Mouse (Mus musculus) adrenal gland (tissue): ENCODE measurements at regions not wholly inside any gene's neighbourhood (a gene's known extent, or its start where the extent isn't known, plus 50 kb on each side); places are given as distances from the start of the nearest gene placed in this dataset.

Source experiments
- intact Hi-C: fragments of 180-260 bp; cut with DNase I; formaldehyde crosslinking; loops from one replicate; pipeline ENCODE4 v1.15.1; 2025

DNA sequence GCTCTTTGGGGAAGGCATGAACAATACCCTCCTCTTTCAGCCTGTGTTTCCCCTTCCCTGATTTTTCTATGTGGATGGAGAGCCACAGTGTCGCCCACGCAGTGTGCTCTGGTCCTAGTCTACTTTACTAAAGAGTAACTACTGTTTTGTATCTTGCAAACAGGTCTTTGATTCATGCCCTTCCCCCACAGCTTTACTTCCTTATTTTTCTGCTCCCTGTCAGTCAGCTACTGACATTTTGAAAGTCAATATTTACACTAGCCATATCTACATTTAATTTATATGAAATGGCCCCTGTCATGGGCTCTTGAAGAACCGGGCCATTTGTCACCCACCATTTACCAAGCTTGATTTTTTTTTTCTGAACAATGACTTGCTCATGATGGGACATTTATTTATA is 168.7 kb upstream of the Stt3b start:
- intact Hi-C loops: no loop called here

DNA sequence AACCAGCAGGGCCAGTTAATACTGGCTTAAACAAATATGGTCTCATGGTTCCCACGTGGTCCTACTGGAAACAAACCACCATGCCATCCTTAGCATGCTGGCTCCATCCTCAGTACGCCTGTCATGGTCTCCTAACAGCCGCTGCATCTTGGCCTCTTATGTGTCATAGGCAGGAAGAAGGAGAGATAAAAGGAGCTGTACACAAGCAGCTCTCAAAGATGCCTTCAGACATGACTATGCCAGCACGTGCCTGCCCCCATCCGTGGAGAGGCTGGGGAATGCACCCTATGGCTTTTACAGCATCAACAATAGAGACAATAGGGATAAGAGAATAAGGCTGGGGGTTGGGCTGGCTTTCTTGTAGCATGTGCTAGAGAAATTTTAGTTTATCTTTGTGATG is 171.0 kb upstream of the Stt3b start:
- intact Hi-C loops: no loop called here

DNA sequence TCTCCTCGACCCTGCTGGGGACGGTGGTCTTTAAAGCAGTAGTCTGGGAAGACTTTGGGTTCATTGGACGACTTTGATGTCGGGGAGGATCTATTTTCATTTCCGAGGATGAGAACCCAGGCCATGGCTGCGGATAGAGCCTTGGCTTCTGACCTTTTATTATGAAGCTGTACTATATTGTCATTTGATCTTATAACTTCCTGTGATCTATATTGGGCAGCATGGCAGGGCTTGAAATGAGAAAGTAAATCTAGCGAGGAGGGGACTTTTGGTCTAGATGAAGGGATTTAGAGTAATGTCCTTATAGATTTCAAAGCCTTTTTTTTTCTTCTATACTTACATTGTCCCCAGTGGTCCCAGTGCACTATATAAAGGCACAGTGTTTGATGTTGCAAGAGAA is 172.8 kb upstream of the Stt3b start:
- intact Hi-C loops: no loop called here

DNA sequence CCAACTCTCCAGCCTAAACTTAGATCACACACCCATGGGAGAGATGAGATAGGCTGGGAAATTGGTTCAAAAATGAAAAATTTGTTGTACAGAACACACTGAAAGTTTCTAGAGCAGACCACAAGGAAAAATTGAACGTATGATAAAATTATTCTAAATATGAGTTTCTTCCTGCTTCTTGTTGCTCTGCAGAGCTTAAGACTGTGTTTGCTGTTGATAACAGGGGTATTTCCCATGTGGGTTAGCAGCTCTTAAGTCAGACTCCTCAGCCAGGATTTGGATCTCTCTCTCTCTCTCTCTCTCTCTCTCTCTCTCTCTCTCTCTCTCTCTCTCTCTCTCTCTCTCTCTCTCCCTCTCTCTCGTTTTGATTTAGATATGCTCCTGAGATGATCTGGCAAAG is 173.5 kb upstream of the Stt3b start:
- intact Hi-C loops: no loop called here

DNA sequence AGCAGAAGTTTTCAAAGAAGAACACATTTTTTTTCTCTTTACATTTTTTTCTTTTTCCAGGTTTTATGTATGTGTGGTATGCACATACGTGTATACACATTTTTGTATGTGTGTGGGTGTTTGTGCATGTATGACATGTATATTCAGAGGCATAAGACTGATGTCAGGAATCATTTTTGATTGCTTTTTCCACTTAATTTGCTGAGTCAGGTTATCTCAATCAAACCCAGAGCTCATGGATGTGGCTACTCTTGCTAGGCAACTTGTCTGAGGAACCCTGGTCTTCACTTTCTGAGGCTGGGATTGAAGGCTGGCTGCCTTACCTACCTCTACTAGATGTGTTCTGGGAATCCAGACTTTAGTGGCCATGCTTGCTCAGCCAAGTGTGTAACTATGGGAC is 174.2 kb upstream of the Stt3b start:
- intact Hi-C loops: no loop called here

DNA sequence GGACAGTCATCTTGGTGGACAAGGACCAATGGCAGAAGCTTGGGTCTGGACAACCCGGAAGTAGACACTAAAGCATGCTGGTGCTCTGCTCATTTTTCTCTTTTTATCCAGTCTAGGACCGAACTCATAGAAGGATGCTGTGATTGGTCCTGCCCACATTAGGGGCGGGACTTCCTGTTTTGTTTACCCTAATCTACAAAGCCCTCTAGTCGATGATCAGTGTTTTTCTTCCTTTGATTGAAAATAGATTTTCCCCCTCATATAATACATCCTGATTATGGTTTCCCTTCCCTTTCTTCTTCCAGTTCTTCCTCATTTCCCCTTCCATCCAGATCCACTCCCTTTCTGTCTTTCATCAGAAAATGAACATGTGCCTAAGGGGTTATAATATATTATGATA is 175.0 kb upstream of the Stt3b start:
- intact Hi-C loops: no loop called here

DNA sequence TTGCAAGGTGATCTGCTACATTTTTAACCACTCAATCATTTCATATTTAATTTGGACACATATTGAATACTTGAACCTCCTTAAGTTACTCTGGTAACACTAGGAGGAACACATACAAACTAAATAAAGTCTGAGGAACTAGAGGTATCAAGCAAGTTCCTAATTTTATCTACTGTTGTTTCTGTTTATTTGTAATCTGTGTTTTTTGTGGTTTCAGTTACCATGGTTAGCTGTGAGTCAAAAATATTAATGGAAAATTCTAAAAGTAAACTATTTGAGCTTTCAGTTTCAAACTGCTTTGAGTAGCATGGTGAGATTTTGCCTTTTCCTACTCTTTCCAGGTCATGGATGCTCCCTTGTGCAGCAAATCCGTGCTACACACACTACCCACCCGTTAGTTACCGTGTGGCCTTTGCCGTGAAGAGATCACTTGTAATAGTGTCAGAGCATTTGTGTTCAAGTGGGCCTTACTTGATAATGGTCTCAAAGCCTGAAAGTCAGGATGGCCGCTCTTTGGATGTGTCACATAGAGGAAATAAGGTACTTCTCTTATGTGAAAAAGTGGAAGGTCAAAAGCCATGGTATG is 177.0 kb upstream of the Stt3b start:
- intact Hi-C loops: no loop called here

DNA sequence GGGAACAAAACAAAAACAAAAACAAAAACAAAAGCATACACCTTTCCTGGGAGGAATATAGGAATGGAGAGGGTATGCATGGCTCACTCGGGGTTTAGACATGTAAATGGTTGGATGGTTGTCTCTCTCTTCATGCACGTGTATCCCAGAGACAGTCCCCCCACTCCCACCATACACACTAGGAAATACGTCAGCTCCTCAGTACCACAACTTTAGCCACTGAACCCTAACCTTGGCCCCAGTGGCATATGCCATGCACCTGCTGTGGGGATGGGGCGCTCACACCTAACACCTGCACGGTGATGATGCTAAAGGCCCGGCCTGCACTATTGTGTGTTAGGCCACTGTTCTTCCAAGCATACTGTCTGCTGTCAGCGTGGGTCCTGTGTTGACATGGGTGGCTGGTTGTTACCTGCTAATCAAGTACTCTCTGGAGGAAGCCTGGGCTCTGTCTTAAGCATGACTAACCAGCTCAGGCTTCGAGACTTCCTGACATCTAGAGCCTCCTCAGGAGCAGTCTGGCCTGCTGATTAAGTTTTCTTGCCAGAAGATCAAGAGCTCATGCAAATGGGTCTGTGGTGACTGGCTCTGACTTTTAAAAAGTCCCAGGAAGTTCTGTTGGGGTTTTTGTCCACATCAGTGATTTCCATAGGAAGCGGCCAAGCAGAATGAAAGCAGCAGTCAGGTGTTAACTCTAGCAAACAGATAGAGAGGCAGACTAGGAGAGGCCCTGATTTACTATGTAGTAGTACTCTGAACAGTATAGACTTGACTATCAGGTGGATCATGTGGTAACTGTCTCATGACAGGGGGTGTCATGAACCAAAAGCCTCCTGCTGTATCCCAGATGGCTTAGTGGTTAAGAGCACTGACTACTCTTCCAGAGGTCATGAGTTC is 178.9 kb upstream of the Stt3b start:
- intact Hi-C loops: no loop called here

DNA sequence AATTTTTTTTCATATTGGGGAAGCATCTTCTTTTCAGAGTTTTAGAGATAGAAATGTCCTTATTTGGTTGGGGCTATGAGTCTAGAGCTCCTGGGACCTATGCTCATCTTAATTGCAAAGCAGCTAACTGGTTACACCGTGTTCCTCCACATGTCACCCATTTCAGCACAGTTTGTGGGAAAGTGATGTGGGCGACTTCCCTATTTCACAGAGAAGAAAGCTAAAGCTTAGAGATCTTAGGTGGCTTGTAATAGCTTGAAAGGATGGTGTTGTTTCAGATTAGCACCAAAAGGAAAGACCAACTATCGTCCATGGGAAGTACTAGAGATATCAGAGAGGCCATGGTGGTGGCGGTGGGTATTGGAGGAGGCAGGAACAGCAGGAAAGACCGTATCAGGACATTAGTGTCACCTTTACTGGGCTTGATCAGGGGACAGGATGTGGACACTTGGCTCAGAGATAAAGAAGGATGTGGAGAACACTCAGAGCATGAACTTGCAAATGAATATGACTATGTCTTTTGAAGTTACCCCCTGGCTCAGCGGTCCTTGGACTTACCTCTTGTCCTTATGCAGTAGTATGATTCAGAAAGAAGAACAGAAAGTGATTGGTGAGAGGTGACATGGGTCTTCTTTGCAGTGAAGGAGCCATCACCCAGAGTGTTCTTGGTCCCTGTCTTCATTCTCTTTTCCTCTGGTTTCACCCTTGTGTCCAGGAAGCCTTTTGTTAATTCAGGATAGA is 182.4 kb upstream of the Stt3b start:
- intact Hi-C loops: no loop called here

DNA sequence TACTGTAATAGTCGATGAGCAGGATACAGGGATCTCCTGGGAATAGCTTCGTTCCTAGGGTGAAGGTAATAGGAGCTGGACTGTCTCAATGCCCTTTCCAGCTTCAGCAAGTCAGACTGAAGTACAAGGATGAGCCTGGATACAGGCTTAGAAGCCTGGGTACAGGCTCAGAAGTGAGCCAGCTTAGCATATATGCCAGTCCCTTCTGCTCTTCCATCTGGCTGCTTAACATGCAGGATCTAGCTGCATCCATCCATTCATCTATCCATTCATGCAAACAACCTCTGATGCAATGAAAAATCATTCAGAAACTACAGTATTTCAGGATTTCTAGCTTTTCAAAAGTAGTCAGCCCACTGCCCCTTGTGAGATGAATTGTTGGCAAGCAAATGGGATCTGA is 183.5 kb upstream of the Stt3b start:
- intact Hi-C loops: no loop called here

DNA sequence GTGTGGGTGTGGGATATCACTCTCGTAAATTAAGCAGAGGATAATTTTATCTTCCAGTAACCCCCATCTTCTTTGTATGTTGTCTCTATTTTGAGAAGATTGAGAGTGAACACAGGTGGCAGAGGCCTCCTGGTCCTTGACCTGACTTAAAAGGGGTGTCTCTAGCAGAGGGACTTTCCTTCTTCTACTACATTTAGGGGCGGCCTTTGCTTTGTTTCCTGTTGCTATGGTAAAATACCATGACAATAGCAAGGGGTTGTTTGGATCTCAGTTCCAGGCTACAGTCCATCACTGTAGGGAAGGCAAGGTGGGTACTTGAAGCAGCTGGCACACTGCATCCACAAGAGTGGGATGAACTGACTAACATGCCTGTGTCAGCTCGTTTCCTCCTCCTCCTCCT is 189.3 kb upstream of the Stt3b start:
- intact Hi-C loops: no loop called here

DNA sequence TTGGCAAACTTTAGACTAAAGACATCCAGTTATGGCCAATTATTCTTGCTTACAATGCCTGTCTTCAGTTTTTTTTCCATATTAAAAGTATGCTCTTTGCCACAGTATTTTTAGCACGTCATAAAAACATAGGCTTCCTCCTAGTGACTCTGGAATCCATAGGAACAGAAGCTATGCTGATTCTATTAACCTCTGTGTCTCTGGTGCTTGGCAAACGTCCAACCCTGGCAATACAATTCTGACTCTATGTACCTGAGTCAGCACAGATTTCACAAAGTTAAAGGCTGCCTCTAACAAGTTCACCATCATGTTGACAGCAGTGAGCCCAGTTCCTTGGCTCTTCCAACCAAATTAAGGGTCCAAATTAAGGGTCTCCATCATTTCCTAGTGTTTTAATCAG is 194.6 kb upstream of the Stt3b start:
- intact Hi-C loops: no loop called here

DNA sequence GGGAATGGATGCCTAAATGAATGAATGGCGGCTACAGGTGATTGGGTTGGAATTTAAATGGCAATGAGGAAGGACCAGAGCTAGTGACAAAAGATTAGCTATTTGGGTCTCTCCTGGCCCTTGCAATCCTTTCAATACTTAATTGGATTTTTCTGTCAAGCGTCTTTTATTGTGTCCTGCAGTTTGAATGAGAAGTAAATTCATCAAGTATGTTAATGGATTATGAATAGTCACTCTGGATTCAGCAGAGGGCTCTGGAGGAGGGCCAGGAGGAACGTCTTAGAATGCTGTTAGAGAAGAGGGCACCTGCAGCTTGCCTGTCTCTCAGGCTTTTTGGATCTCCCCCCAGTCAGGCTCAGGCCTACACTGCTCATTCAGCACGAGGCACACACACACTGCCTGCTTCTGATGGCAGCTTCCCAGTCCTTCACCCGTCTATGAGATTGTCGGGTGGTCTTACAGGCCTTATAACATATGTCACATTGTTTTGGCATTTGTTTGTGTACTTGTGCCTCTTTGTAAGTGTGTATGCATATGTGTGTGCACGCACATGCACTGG is 197.0 kb upstream of the Stt3b start:
- intact Hi-C loops: no loop called here

DNA sequence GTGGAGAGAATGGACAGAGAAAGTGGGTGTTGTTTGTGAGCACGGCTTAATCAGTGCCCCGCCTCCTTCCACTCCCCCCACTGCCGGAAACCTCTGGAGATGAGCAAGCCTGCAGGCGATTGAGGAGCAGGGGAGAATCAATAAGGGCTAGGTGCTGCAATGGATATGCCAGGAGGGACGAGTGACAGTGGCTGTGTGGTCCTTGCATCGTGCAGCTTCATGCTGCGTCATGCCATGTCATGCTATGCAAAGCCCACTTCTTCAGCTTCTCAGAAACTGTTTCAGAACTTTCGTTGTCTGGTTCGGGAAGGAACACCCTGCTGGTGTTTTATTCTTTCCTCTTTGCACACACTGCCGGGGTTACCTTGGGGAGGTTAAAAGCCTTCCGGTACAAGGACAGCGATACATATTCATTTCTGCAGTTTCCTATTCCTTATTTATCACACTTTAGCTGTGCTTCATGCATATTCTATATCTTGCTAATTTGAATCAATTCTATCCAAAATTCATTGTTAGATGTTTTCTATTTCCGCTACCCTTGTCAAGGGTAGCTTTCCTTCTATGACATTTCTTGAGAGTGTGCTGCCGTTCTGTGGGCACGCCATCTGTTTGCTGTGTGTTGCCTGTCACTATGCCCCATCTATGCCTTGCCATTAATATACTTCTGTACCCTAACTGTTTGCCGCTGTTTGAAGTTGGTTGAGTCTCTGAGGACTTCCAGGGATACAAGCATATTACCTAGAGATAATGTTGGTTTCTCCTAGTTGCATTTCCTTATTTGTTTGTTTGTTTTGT is 202.8 kb upstream of the Stt3b start:
- intact Hi-C loops: no loop called here

DNA sequence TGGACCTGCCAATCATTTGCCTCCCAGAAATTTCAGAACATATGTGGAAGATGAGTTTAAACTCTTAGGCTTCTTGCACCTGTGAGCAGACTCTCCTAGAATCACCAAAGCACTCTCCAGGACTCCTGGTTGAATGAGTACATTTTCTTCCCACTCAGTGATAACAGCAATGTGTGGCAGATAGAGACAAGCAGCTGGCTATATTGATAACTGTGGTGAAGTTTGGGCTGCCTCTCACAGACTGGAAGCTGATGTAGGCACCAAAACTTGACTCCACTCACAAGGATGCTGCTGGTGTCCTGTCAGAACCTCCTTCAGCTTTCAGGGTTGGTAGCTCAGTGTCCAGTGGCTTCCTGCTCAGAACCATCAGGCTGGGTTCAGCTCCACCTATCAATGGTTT is 207.7 kb upstream of the Stt3b start:
- intact Hi-C loops: no loop called here

DNA sequence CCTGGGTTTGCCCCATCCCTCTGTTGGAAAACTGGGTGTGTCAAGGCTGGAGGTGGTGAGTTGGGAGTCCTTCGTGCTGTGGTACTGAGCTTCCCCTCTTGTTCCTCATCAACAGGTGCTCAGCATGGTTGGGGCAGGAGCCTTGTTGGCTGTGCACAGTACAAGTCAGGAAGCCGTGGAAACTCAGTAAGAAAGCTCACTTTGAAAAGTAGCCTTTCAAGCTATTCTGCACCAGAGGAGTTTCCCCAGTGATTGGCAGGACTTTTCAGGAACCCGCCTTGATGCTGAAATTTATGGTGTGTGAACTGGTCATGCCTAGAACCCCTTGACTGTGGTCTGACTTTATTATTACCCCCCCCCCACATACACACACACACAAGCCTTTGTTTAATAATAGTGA is 213.9 kb upstream of the Stt3b start:
- intact Hi-C loops: no loop called here

DNA sequence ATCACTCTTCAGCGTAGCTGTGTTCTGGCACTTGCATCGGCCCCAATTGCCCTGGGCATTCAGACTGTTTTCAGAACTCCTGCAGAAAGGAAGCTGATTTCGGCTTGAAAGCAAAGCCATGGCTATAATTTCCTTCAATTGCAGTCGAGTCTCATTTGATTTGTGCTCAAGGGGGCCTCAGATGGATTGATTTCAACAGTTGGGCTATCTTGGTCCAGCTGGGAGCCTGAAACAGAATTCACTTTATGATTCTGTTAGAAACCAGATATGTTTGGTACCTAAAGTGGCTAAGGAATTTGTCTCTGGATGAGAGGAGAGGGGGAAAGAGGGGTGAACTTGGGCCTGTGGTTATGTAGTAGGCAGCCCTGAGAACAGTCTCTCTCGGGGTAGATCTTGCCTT is 214.4 kb upstream of the Stt3b start:
- intact Hi-C loops: no loop called here

DNA sequence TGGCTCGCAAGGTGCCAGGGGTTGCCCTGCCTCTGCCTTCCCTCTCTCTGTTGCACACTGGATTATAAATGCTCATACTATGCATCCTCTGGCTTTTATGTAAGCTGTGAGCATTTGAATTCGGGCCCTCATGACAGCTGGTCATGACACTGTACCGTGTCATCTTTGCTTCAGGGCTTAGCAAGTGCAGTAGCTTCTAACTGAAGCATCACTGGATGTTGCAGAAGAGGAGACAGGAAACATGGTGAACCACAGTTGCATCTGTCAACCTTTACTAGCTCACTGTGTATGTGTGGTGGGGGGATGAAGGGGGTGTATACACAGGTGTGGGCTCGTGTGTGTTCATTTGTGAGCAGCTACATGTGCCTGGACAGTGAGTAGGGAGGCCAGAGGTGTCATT is 216.1 kb upstream of the Stt3b start:
- intact Hi-C loops: no loop called here

DNA sequence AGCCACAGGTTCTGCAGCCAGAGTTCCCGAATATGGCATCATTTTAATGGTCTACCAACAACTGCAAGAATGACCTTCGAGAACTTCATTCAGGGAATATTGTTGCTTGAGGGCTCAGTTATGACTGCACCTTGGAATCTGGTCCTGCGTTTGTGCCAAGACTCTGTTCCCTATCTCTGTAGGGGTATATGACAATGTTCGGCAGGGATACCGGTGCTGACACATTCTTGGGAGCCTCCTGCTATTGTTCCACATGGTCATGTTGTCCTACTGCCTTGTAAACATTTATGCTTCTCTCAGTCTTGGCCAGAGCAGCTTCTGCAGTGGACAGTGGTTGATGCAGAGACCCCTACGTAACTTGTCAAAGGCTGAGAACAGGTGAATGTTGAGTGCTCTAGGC is 216.8 kb upstream of the Stt3b start:
- intact Hi-C loops: no loop called here

DNA sequence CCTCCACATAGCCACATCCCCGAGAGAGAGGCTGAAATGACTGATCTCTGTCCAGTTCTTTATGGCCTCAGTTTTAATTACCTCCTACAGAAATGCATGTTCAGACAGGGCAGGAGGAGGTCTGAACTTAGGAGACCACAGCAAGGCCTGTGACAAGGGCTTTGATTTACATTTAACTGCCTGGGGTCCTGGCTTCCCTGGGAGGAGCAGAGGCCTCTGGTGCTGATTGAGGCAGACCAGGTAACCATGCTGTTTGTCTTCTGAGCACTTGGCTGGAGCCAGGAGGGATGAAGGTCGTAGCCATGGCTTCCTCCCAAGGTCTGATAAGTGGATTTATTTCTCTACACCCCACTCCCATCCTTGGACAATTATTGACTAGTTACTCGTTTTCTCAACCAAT is 224.0 kb upstream of the Stt3b start:
- intact Hi-C loops: no loop called here

DNA sequence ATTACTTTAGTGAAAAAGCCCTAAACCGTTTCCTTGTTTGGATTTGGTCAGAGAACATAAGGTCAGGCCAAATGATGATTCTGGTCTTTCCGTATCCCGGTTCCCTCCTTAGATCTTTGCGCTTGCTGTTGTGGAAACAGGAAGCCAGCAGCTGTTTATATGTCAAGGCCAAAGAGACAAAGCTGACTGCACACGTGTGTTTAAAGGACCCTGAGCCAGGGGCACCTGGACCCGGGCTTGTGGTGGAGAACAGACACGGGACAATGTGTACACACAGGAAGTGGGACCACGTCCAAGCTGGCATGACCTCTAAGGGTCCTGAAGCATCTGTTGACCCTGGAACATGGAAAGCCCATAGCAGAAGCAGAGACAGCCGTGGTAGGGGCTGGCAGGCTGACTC is 233.4 kb upstream of the Stt3b start:
- intact Hi-C loops: no loop called here
